In the genomic region with DNA sequence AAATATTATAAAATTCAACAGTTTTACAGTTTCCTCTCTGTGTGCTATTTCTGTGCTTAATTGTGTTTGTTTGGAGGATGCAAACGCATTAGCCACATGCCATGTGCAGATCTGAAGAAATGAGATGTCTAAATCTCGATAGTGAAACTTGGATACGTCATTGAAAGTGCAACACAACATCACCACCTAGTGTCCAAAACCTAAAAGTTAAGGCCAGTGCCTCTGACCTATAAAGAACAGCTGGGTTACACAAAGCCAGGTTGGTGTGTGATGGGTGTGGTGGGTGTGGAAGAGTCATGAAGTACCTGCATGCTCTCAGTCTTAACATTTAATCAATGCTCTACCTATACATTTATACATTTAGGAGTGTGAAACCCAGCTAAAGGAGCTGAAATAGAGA, we compare ENCODE assay signal across 8 mouse cellular contexts.
A peak's percentile ranks its signal among the peaks of the same experiment; 100 is the strongest.
DNase-seq lines count a peak whose midpoint lies in the region; ATAC-seq lines count a peak whose summit lies in the region.

No protein-coding gene starts in this region.

- H3K4me1 ChIP-seq in forebrain, embryonic 13.5 days, result peaks cover 17% of the 10 kb centered on the region
- H3K4me1 ChIP-seq in forebrain, embryonic 15.5 days, result peaks cover 14% of the 10 kb centered on the region
- no peaks in the 10 kb centered on the region for H3K4me1 ChIP-seq in midbrain, embryonic 11.5 days (ENCODE audit: control insufficient read depth, insufficient read depth, low read length)
- H3K4me1 ChIP-seq in midbrain, embryonic 15.5 days, result no peaks in the 10 kb centered on the region

- WGBS in forebrain, embryonic 13.5 days, result 30% methylated on average over 3 of the region's 3 CpGs
- WGBS in forebrain, embryonic 15.5 days, result 28% methylated on average over 3 of the region's 3 CpGs
- whole genome bisulfite sequencing in midbrain, embryonic 11.5 days, result 39% methylated on average over 3 of the region's 3 CpGs
- WGBS in midbrain, embryonic 15.5 days, result 33% methylated on average over 3 of the region's 3 CpGs

- peaks cover 8% of the 10 kb centered on the region; the same call in 1 of the 2 replicates for H3K27me3 ChIP-seq in forebrain, embryonic 13.5 days
- H3K27me3 ChIP-seq in forebrain, embryonic 15.5 days, result no peaks in the 10 kb centered on the region
- no peaks in the 10 kb centered on the region for H3K27me3 ChIP-seq in midbrain, embryonic 11.5 days (ENCODE audit: control insufficient read depth, insufficient read depth, low read length)
- no peaks in the 10 kb centered on the region for H3K27me3 ChIP-seq in midbrain, embryonic 15.5 days (replicated peaks)

- peak; percentile 90 for DNase-seq in midbrain, embryonic 11.5 days (ENCODE audit: low spot score, missing footprints)
- peak; percentile 56 for DNase-seq in forelimb bud, embryonic 11.5 days (ENCODE audit: low read depth, low spot score)
- DNase-seq in layer of hippocampus, adult 9-10 months (ENCODE audit: low spot score), result peak; percentile 18
- DNase-seq in spleen, postnatal 4 days (ENCODE audit: low spot score in 2 of 2), result no peak
- no peak for DNase-seq in cerebellum, adult 9-11 months

- no peak overlapping the region for H3K4me2 ChIP-seq in forebrain, embryonic 13.5 days
- no peak overlapping the region for H3K4me2 ChIP-seq in forebrain, embryonic 15.5 days (replicated peaks)
- no peak overlapping the region for H3K4me2 ChIP-seq in midbrain, embryonic 11.5 days
- H3K4me2 ChIP-seq in midbrain, embryonic 15.5 days, result no peak overlapping the region

- H3K9me3 ChIP-seq in forebrain, embryonic 13.5 days (replicated peaks), result no peaks in the 10 kb centered on the region
- no peaks in the 10 kb centered on the region for H3K9me3 ChIP-seq in forebrain, embryonic 15.5 days
- no peaks in the 10 kb centered on the region for H3K9me3 ChIP-seq in midbrain, embryonic 11.5 days (ENCODE audit: control insufficient read depth, low read length)
- H3K9me3 ChIP-seq in midbrain, embryonic 15.5 days, result no peaks in the 10 kb centered on the region

- H3K9ac ChIP-seq in forebrain, embryonic 13.5 days, result no peak overlapping the region
- no peak overlapping the region for H3K9ac ChIP-seq in forebrain, embryonic 15.5 days (replicated peaks)
- H3K9ac ChIP-seq in midbrain, embryonic 11.5 days (ENCODE audit: low read length), result no peak overlapping the region
- H3K9ac ChIP-seq in midbrain, embryonic 15.5 days, result no peak overlapping the region

- no peak overlapping the region for H3K27ac ChIP-seq in forebrain, embryonic 13.5 days
- no peak overlapping the region for H3K27ac ChIP-seq in forebrain, embryonic 15.5 days (replicated peaks)
- H3K27ac ChIP-seq in midbrain, embryonic 11.5 days (ENCODE audit: low read depth, low read length), result no peak overlapping the region
- H3K27ac ChIP-seq in midbrain, embryonic 15.5 days, result no peak overlapping the region

- H3K36me3 ChIP-seq in forebrain, embryonic 13.5 days (ENCODE audit: poor library complexity, severe bottlenecking), result no peaks in the 10 kb centered on the region
- no peaks in the 10 kb centered on the region for H3K36me3 ChIP-seq in forebrain, embryonic 15.5 days
- H3K36me3 ChIP-seq in midbrain, embryonic 11.5 days (ENCODE audit: control insufficient read depth, insufficient read depth, low read length), result no peaks in the 10 kb centered on the region
- H3K36me3 ChIP-seq in midbrain, embryonic 15.5 days (replicated peaks), result no peaks in the 10 kb centered on the region

- peak; percentile 26; the same call in 1 of the 2 replicates for ATAC-seq in forebrain, embryonic 13.5 days
- ATAC-seq in forebrain, embryonic 15.5 days (replicated peaks), result no peak
- ATAC-seq in midbrain, embryonic 11.5 days (ENCODE audit: low FRiP score), result no peak
- no peak for ATAC-seq in midbrain, embryonic 15.5 days (replicated peaks)

- no peak overlapping the region for H3K4me3 ChIP-seq in forebrain, embryonic 13.5 days
- no peak overlapping the region for H3K4me3 ChIP-seq in forebrain, embryonic 15.5 days
- no peak overlapping the region for H3K4me3 ChIP-seq in midbrain, embryonic 11.5 days (ENCODE audit: low read depth, low read length)
- H3K4me3 ChIP-seq in midbrain, embryonic 15.5 days, result no peak overlapping the region

Comparison
In these comparisons a context has a peak if more than half of its experiments do, and no peak if none do; other contexts are left out.
1. DNase-seq: peak in midbrain, embryonic 11.5 days (single experiment), forelimb bud, embryonic 11.5 days (single experiment) and layer of hippocampus, adult 9-10 months (single experiment); none in spleen, postnatal 4 days (0 of 2) and cerebellum, adult 9-11 months (single experiment).